In genomic region chr11:52731979-52732378, GRCm38 (mm10) we compare ENCODE assay signal across 18 mouse cellular contexts. TPM values are rescaled to one million over a fixed set of nuclear protein-coding genes. Genes with fewer than 3 reads are reported as not detected.
A peak's percentile ranks its signal among the peaks of the same experiment; 100 is the strongest.
DNase-seq lines count a peak whose midpoint lies in the region; ATAC-seq and TF ChIP-seq lines count a peak whose summit lies in the region.
"Had no signal": no experiment of that assay in that cellular context is flagged by ENCODE, and none has a peak within 500 bp of the region (broad histone marks: within the 10 kb centered on the region; RNA-seq: fewer than 3 reads in every experiment).

No protein-coding gene starts in this region.

- DNase-seq in embryonic facial prominence, embryonic 11.5 days (ENCODE audit: low spot score): peak; percentile 28
- no peak for DNase-seq in embryonic facial prominence, embryonic 10.5 days (ENCODE audit: low spot score)
- no peak for DNase-seq in layer of hippocampus, adult 2 months (ENCODE audit: low spot score in 2 of 2)
- no peak for DNase-seq in layer of hippocampus, postnatal 36 days
- peak; percentile 61 for DNase-seq in thymus, postnatal 0 days (ENCODE audit: low spot score)
- no peak for DNase-seq in thymus, adult 2 months
- DNase-seq in thymus, postnatal 25 days: peak; percentile 4
- no peak for DNase-seq in frontal cortex, postnatal 25 days (ENCODE audit: low spot score in 2 of 2)
- DNase-seq: B cell, adult 2 months; cerebellum, adult 9-11 months; gastrocnemius, postnatal 10 days; heart, postnatal 10 days; kidney, adult 18-20 months; kidney, postnatal 25 days; layer of hippocampus, adult 9-11 months; right cerebral cortex, postnatal 14 days had no signal

- H3K9ac ChIP-seq in embryonic facial prominence, embryonic 11.5 days (replicated peaks; ENCODE audit: low read length): no peak overlapping the region
- H3K9ac ChIP-seq: embryonic facial prominence, embryonic 12.5 days; hindbrain, embryonic 14.5 days had no signal

- TF ChIP-seq POLR2A in thymus, adult 2 months (IDR thresholded peaks at IDR 0.05; ENCODE audit: control insufficient read depth, extremely low read depth, insufficient read depth, low read length, poor library complexity): no peak

- WGBS in embryonic facial prominence, embryonic 11.5 days: 53% methylated on average over 8 of the region's 8 CpGs
- WGBS in embryonic facial prominence, embryonic 10.5 days: 49% methylated on average over 8 of the region's 8 CpGs
- WGBS in thymus, adult 2 months: 72% methylated on average over 8 of the region's 8 CpGs

- H3K4me3 ChIP-seq in embryonic facial prominence, embryonic 11.5 days (ENCODE audit: low read depth, low read length): no peak overlapping the region
- no peak overlapping the region for H3K4me3 ChIP-seq in embryonic facial prominence, embryonic 10.5 days
- no peak overlapping the region for H3K4me3 ChIP-seq in layer of hippocampus, adult 2 months
- no peak overlapping the region for H3K4me3 ChIP-seq in thymus, adult 2 months (ENCODE audit: control insufficient read depth, insufficient read depth, low read length)
- H3K4me3 ChIP-seq: embryonic facial prominence, embryonic 12.5 days had no signal

- H3K27me3 ChIP-seq in embryonic facial prominence, embryonic 11.5 days (ENCODE audit: control insufficient read depth, insufficient read depth, low read length): no peaks in the 10 kb centered on the region
- H3K27me3 ChIP-seq in embryonic facial prominence, embryonic 10.5 days (replicated peaks; ENCODE audit: low read depth, poor library complexity, severe bottlenecking): no peaks in the 10 kb centered on the region
- no peaks in the 10 kb centered on the region for H3K27me3 ChIP-seq in thymus, adult 2 months (ENCODE audit: control insufficient read depth, insufficient read depth, low read length)
- H3K27me3 ChIP-seq: embryonic facial prominence, embryonic 12.5 days had no signal

- 0 out of 2 replicates have a peak, but pooled peaks have one; percentile 13 for TF ChIP-seq CTCF in layer of hippocampus, adult 2 months (conservative IDR thresholded peaks at IDR 0.05)
- no peak for TF ChIP-seq CTCF in thymus, adult 2 months (IDR thresholded peaks at IDR 0.05; ENCODE audit: borderline replicate concordance, control insufficient read depth, extremely low read depth, insufficient read depth, low read length, poor library complexity)

- ATAC-seq in embryonic facial prominence, embryonic 11.5 days (replicated peaks; ENCODE audit: insufficient number of reproducible peaks, low FRiP score, low TSS enrichment, low read depth): no peak

- H3K27ac ChIP-seq in embryonic facial prominence, embryonic 11.5 days (replicated peaks; ENCODE audit: low read depth, low read length): no peak overlapping the region
- no peak overlapping the region for H3K27ac ChIP-seq in embryonic facial prominence, embryonic 10.5 days (replicated peaks)
- H3K27ac ChIP-seq in layer of hippocampus, adult 2 months: no peak overlapping the region
- no peak overlapping the region for H3K27ac ChIP-seq in thymus, adult 2 months (ENCODE audit: control insufficient read depth, insufficient read depth, low read length)
- H3K27ac ChIP-seq: embryonic facial prominence, embryonic 12.5 days; hindbrain, embryonic 14.5 days had no signal

- no peaks in the 10 kb centered on the region for H3K36me3 ChIP-seq in embryonic facial prominence, embryonic 11.5 days (replicated peaks; ENCODE audit: control insufficient read depth, insufficient read depth, low read depth, low read length)
- H3K36me3 ChIP-seq in embryonic facial prominence, embryonic 10.5 days (replicated peaks): no peaks in the 10 kb centered on the region
- no peaks in the 10 kb centered on the region for H3K36me3 ChIP-seq in thymus, adult 2 months (ENCODE audit: control insufficient read depth, insufficient read depth, low read length)
- H3K36me3 ChIP-seq: embryonic facial prominence, embryonic 12.5 days had no signal

- no peaks in the 10 kb centered on the region for H3K9me3 ChIP-seq in embryonic facial prominence, embryonic 11.5 days (replicated peaks; ENCODE audit: control insufficient read depth, low read length)
- H3K9me3 ChIP-seq in embryonic facial prominence, embryonic 10.5 days: no peaks in the 10 kb centered on the region
- H3K9me3 ChIP-seq: embryonic facial prominence, embryonic 12.5 days had no signal

- H3K4me1 ChIP-seq in embryonic facial prominence, embryonic 11.5 days (ENCODE audit: control insufficient read depth, insufficient read depth, low read length): no peaks in the 10 kb centered on the region
- no peaks in the 10 kb centered on the region for H3K4me1 ChIP-seq in embryonic facial prominence, embryonic 10.5 days
- no peaks in the 10 kb centered on the region for H3K4me1 ChIP-seq in thymus, adult 2 months (replicated peaks; ENCODE audit: control insufficient read depth, insufficient read depth, low read length)
- H3K4me1 ChIP-seq: embryonic facial prominence, embryonic 12.5 days had no signal

- no peak overlapping the region for H3K4me2 ChIP-seq in embryonic facial prominence, embryonic 11.5 days (ENCODE audit: low read depth, low read length)
- H3K4me2 ChIP-seq: embryonic facial prominence, embryonic 12.5 days; hindbrain, embryonic 14.5 days had no signal

RNA-seq across cellular contexts. Expression of gene Fstl4, which starts 32.5 kb away (rescaled TPM):
- polyA plus RNA-seq in embryonic facial prominence, embryonic 11.5 days (2014; fragmentation: Nextera tagmentation; extraction: Ambion mirVana): 1.0 and 2.5 TPM in 2 replicates
- polyA plus RNA-seq in embryonic facial prominence, embryonic 10.5 days (2016; fragmentation: Nextera tagmentation; extraction: Ambion mirVana): 1.2 and 1.3 TPM in 2 replicates
- 10 to 100 TPM; 13.8 to 14.8 TPM for total RNA-seq in layer of hippocampus, adult 2 months (2021)
- 10 to 100 TPM; 13.3 to 14.1 TPM for total RNA-seq in layer of hippocampus, postnatal 36 days (2021)
- 1.2 and 1.9 TPM in 2 replicates for polyA plus RNA-seq in thymus, postnatal 0 days (2015; fragmentation: Nextera tagmentation; extraction: Ambion mirVana)
- polyA plus RNA-seq in thymus, adult 2 months (2012; rRNA removed): 0.18 TPM in 2 replicates

Comparison
In these comparisons a context has a peak if more than half of its experiments do, and no peak if none do; other contexts are left out.
1. DNase-seq: peak in embryonic facial prominence, embryonic 11.5 days (single experiment), thymus, postnatal 0 days (single experiment) and thymus, postnatal 25 days (single experiment); none in embryonic facial prominence, embryonic 10.5 days (single experiment), layer of hippocampus, adult 2 months (0 of 2), layer of hippocampus, postnatal 36 days (0 of 2), thymus, adult 2 months (single experiment) and frontal cortex, postnatal 25 days (0 of 2).